Mouse (Mus musculus): ENCODE results near the gene Ccdc70. TPM values are rescaled to one million over a fixed set of nuclear protein-coding genes. Genes with fewer than 3 reads are reported as not detected.

Ccdc70 gene
- total RNA-seq, 2 experiments from 2014 or later = not detected

- DNase-seq (ENCODE audit: low spot score in 2 of 2) = no peak
- intact Hi-C loops (cut with DNase I) = no loop called here
These were observed 49.9 kb downstream of the Ccdc70 start for GRCm38 (mm10) chr8:22019498-22019897.

DNA sequence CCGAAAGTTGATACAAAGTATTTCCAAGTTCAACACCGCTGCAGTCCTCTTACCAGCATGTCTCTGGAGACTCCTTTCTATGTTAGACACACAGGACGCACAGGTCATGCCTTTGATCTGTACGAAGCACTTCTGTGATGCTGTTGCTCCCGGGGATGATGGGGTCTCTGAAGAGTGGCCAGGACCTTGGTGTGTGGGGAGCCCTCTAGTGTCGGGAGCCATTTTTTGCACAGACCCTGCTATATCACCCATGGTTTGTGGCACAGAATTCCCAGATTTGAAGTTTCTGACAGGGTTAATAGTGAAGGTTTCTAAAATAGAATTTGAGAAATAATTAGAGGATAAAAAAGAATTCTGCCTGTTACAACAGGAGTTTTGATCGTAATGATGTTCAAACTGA, 52.7 kb downstream of the Ccdc70 start:
- DNase-seq (ENCODE audit: low spot score in 2 of 2) = no peak
- intact Hi-C loops (cut with DNase I) = no loop called here

Other genes with a start within 250 kb of the Ccdc70 start
- not detected for gene Defa24, start 235.3 kb upstream of the Ccdc70 start, total RNA-seq (2021)
- gene Defb50, start 146.2 kb upstream of the Ccdc70 start, total RNA-seq (2021) = not detected
- gene Defb2, start 129.8 kb upstream of the Ccdc70 start, total RNA-seq (2021) = not detected
- gene Defb10, start 110.9 kb upstream of the Ccdc70 start, total RNA-seq (2021) = not detected
- not detected for gene Defb9, start 84.4 kb upstream of the Ccdc70 start, total RNA-seq (2021)
- not detected for gene Defb11, start 63.4 kb upstream of the Ccdc70 start, total RNA-seq (2021)
- not detected for gene Defb15, start 37.1 kb upstream of the Ccdc70 start, total RNA-seq (2021)
- not detected for gene Defb35, start 31.4 kb upstream of the Ccdc70 start, total RNA-seq (2021)
- not detected for gene Defb13, start 23.0 kb upstream of the Ccdc70 start, total RNA-seq (2021)
- gene Fam90a1a, start 11.1 kb upstream of the Ccdc70 start, total RNA-seq (2021) = not detected
- gene Atp7b, start 90.5 kb downstream of the Ccdc70 start, total RNA-seq (2021) = 1 to 10 TPM; 1.7 to 1.9 TPM
- gene Alg11, start 90.9 kb downstream of the Ccdc70 start, total RNA-seq (2021) = 10 to 100 TPM; 30.7 to 35.7 TPM
- gene Nek5, start 155.3 kb downstream of the Ccdc70 start, total RNA-seq (2021) = not detected
- 1 to 10 TPM; 1.7 to 2.2 TPM for gene Nek3, start 196.7 kb downstream of the Ccdc70 start, total RNA-seq (2021)
- under 1 TPM; 0.62 to 0.86 TPM for gene Ckap2, start 216.0 kb downstream of the Ccdc70 start, total RNA-seq (2021)
- gene Vps36, start 223.0 kb downstream of the Ccdc70 start, total RNA-seq (2021) = 10 to 100 TPM; 24.9 to 28.1 TPM

Data from left cerebral cortex, postnatal 36 days (tissue).